Mouse (Mus musculus): Measurements from ENCODE around the gene Slx4. TPM values are rescaled to one million over a fixed set of nuclear protein-coding genes. Genes with fewer than 3 reads are reported as not detected.
A peak's percentile ranks its signal among the peaks of the same experiment; 100 is the strongest.

Gene Slx4
- polyA plus RNA-seq, 1 experiment from 2014 or later = 27.8 TPM

GRCm38 (mm10) chr16:4014040-4014668 lies 10.6 kb upstream of the Slx4 start:
- no peak for TF ChIP-seq CTCF (IDR thresholded peaks at IDR 0.05; ENCODE audit: low read depth)

DNA sequence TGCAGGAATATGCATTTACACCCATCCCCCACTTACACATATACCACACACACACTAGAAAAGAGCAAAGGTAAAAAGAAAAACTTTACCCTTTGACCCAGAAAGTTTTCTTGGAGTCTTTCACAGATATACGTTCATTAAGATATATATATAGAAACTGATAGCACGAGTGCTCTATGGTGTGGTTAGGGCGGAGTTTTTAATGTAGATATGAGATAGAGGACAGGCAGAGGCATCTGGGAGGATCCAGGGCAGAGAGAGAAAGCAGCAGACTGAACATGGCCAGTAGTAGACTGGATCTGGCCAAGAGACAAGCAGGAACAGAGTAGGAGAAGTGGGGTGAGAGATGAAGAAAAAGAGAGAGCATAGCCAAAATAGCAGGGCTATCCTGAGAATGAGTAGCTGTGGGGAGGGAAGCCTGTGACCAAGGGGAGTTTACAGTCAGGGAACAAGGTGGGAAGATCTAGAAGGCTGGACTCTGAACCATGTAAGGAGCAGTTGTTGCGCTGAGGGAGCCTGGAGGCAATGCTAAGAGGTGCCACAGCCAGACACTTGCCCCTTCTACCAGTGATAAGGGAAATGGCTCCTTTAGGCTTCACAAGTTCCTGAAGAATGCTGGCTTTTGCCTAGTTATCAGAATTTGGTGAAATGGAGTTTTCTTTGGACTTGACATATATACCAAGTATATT lies 9.5 kb upstream of the Slx4 start:
- no peak overlapping the region for H3K27ac ChIP-seq (ENCODE audit: low read depth)
- no peaks in the 10 kb centered on the region for H3K4me1 ChIP-seq (ENCODE audit: insufficient read depth)
- no peaks in the 10 kb centered on the region for H3K36me3 ChIP-seq (ENCODE audit: insufficient read depth)
- no peak for ATAC-seq (ENCODE audit: insufficient read depth)
- H3K4me3 ChIP-seq (ENCODE audit: low read depth, low read length) = no peak overlapping the region
- H3K9me3 ChIP-seq (ENCODE audit: low read depth, low read length) = no peaks in the 10 kb centered on the region
- no peak overlapping the region for H3K9ac ChIP-seq
- no peaks in the 10 kb centered on the region for H3K27me3 ChIP-seq (ENCODE audit: insufficient read depth, low read length)
- no peak overlapping the region for H3K4me2 ChIP-seq
- WGBS = 55% methylated on average over 4 of the region's 4 CpGs
- TF ChIP-seq CTCF (IDR thresholded peaks at IDR 0.05; ENCODE audit: low read depth) = no peak
- no peak for DNase-seq

More at GRCm38 (mm10) chr16:4014040-4014668, 10.6 kb upstream of the Slx4 start:
- Histone ChIP-seq H3K4me2 (no peak overlapping the region), H3K4me3 (ENCODE audit: low read depth, low read length) (no peak overlapping the region), H3K9ac (no peak overlapping the region), H3K27me3 (ENCODE audit: insufficient read depth, low read length) (no peaks in the 10 kb centered on the region), H3K9me3 (ENCODE audit: low read depth, low read length) (no peaks in the 10 kb centered on the region), H3K4me1 (ENCODE audit: insufficient read depth) (no peaks in the 10 kb centered on the region), H3K27ac (ENCODE audit: low read depth) (no peak overlapping the region), H3K36me3 (ENCODE audit: insufficient read depth) (no peaks in the 10 kb centered on the region)
- no peak for DNase-seq
- ATAC-seq (ENCODE audit: insufficient read depth) = no peak
- WGBS = 78% methylated on average over 5 of the region's 5 CpGs

DNA sequence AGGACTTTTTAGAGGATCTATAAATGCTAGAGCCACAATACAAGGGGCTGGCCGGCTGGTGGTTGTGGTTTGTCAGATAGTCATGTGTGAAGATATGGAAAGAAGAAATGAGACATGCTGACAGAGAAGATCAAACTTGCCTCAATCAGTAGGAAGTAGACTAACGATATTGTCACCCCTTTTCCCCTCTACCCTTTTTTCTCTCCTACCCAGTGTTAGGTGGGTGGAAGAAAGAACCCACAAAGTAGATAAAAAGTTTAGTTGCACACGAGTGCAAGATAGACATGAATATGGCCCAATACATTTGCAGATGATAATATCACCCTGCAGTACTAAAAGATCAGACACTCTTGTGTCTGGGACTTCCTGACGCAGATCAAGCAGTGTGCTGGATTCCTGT lies 15.2 kb downstream of the Slx4 start:
- Histone ChIP-seq H3K4me3 (ENCODE audit: low read depth, low read length) (no peak overlapping the region), H3K9ac (no peak overlapping the region), H3K27me3 (ENCODE audit: insufficient read depth, low read length) (no peaks in the 10 kb centered on the region), H3K27ac (ENCODE audit: low read depth) (no peak overlapping the region), H3K4me1 (ENCODE audit: insufficient read depth) (no peaks in the 10 kb centered on the region), H3K4me2 (no peak overlapping the region), H3K9me3 (ENCODE audit: low read depth, low read length) (no peaks in the 10 kb centered on the region), H3K36me3 (ENCODE audit: insufficient read depth) (peaks cover 92% of the 10 kb centered on the region)
- no peak for TF ChIP-seq CTCF (IDR thresholded peaks at IDR 0.05; ENCODE audit: low read depth)
- DNase-seq = no peak
- WGBS = 85% methylated on average over 4 of the region's 4 CpGs
- ATAC-seq (ENCODE audit: insufficient read depth) = no peak

DNA sequence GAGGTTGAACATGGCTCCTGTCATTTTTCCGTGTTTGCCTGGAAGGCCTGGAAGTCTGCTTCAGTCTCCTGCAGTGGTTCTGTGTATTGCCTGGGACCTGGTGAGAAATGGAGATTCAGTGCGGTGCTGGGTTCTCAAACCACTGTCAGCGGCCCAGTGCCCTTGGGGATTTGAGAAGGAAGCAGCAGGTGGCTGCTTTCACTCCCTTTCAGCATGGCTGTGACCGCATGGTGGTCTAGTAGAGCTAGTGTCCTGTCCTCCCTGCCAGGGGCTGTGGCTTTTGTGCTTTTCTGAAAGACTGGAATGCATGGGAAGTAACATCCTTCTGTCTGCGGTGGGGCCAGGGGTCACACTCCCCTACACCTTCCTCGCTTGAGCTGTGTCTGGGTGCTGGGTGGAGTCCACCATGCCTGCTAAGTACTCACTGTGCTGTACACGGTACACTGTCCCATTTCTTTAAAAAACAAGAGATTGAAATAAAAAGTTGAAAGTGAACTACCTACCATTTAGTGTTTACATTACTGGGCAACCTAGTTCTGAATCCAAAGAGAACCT lies 20.3 kb downstream of the Slx4 start:
- H3K4me1 ChIP-seq (ENCODE audit: insufficient read depth) = no peaks in the 10 kb centered on the region
- TF ChIP-seq CTCF (IDR thresholded peaks at IDR 0.05; ENCODE audit: low read depth) = no peak
- ATAC-seq (ENCODE audit: insufficient read depth) = no peak

DNA sequence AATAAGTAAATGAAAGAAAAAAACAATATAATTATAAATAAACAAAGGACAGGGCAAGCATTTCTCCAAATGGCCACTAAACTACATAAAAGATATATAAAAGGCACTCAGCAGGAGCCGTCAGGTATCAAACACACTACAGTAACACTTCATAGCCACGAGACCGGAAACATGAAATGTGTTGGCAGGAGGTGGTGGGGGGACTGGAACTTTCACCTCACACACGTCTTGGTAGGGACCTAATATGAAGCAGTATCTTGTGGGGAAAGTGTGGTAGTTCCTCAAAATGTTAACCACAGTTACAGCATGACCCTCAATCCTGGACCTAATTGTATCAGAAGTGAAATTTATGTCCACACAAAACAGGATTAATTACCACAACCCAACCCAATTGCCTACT lies 21.4 kb downstream of the Slx4 start:
- no peaks in the 10 kb centered on the region for H3K4me1 ChIP-seq (ENCODE audit: insufficient read depth)
- TF ChIP-seq CTCF (IDR thresholded peaks at IDR 0.05; ENCODE audit: low read depth) = no peak
- H3K27me3 ChIP-seq (ENCODE audit: insufficient read depth, low read length) = no peaks in the 10 kb centered on the region
- H3K36me3 ChIP-seq (ENCODE audit: insufficient read depth) = peaks cover 90% of the 10 kb centered on the region
- no peak overlapping the region for H3K9ac ChIP-seq
- no peak overlapping the region for H3K4me3 ChIP-seq (ENCODE audit: low read depth, low read length)
- no peak for ATAC-seq (ENCODE audit: insufficient read depth)
- no peak overlapping the region for H3K4me2 ChIP-seq
- whole genome bisulfite sequencing = 89% methylated on average over 4 of the region's 4 CpGs
- no peak for DNase-seq
- H3K9me3 ChIP-seq (ENCODE audit: low read depth, low read length) = no peaks in the 10 kb centered on the region
- no peak overlapping the region for H3K27ac ChIP-seq (ENCODE audit: low read depth)

More for the DNA sequence above, 20.3 kb downstream of the Slx4 start:
- H3K27me3 ChIP-seq (ENCODE audit: insufficient read depth, low read length) = no peaks in the 10 kb centered on the region
- WGBS = 78% methylated on average over 7 of the region's 7 CpGs
- no peak overlapping the region for H3K4me3 ChIP-seq (ENCODE audit: low read depth, low read length)
- H3K4me2 ChIP-seq = no peak overlapping the region
- peaks cover 96% of the 10 kb centered on the region for H3K36me3 ChIP-seq (ENCODE audit: insufficient read depth)
- H3K27ac ChIP-seq (ENCODE audit: low read depth) = no peak overlapping the region
- H3K9me3 ChIP-seq (ENCODE audit: low read depth, low read length) = no peaks in the 10 kb centered on the region
- DNase-seq = no peak
- no peak overlapping the region for H3K9ac ChIP-seq

DNA sequence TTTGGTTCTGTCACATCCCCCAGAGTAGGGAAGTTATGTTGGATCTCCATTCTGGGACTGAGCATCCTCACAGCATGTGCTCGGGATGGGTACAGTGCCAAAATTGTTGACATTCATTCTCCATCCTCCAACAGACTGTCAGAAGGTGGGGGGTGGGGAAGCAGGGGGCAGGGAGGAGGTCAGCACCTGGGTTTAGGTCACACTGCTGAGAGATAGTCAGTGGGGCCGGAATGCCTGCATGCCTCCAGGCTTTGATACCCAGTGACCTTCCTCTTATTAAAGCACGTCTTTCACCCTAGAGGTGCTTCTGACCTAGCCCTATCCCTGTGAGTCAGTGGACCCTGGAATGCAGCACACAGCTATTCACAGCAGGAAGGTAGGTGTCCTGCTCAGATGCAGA lies 26.9 kb downstream of the Slx4 start:
- Histone ChIP-seq H3K9ac (no peak overlapping the region), H3K4me2 (no peak overlapping the region), H3K27ac (ENCODE audit: low read depth) (no peak overlapping the region), H3K4me3 (ENCODE audit: low read depth, low read length) (no peak overlapping the region), H3K9me3 (ENCODE audit: low read depth, low read length) (no peaks in the 10 kb centered on the region), H3K36me3 (ENCODE audit: insufficient read depth) (peaks cover 39% of the 10 kb centered on the region), H3K27me3 (ENCODE audit: insufficient read depth, low read length) (no peaks in the 10 kb centered on the region), H3K4me1 (ENCODE audit: insufficient read depth) (no peaks in the 10 kb centered on the region)
- no peak for DNase-seq
- no peak for ATAC-seq (ENCODE audit: insufficient read depth)
- WGBS = 18% methylated on average over 3 of the region's 3 CpGs
- TF ChIP-seq CTCF (IDR thresholded peaks at IDR 0.05; ENCODE audit: low read depth) = no peak

DNA sequence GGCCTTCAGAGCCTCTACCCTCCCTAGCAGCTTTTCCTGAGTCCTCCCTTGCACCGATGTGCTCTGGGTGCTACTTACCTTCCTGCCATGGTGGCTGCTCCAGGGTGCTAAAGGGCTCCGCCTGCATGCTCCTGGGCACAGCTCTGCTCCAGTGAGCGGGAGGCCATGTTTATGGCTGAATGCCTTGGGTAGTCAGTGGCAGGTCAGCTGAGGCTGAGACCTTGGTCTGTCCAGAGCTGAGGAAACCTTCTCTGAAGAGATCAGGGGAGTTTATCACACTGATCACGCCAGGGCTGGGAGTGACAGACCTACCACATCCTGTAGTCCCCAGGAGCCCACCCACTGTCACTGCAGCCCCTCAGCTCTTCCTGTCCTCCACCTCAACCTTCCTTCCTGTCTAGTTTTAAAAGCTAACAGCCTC lies 27.3 kb downstream of the Slx4 start, which contains the start of gene Nlrc3:
TSS of gene Nlrc3 (minus strand) at position 382 of the 421 bp plus-strand sequence.
- 53% methylated on average over 4 of the region's 4 CpGs for WGBS
- Histone ChIP-seq H3K4me1 (ENCODE audit: insufficient read depth) (no peaks in the 10 kb centered on the region), H3K36me3 (ENCODE audit: insufficient read depth) (peaks cover 34% of the 10 kb centered on the region), H3K9ac (no peak within 1 kb of the TSS), H3K4me2 (peak within 1 kb of the TSS; percentile 23; the same call in 1 of the 2 replicates), H3K4me3 (ENCODE audit: low read depth, low read length) (no peak within 1 kb of the TSS), H3K27ac (ENCODE audit: low read depth) (no peak within 1 kb of the TSS), H3K27me3 (ENCODE audit: insufficient read depth, low read length) (no peaks in the 10 kb centered on the region), H3K9me3 (ENCODE audit: low read depth, low read length) (no peaks in the 10 kb centered on the region)
- peak; percentile 71 for ATAC-seq (ENCODE audit: insufficient read depth)
- DNase-seq = peak; percentile 11
- TF ChIP-seq CTCF (IDR thresholded peaks at IDR 0.05; ENCODE audit: low read depth) = no peak
